Mouse (Mus musculus) heart, embryonic 13.5 days (tissue): ENCODE data around the gene Gm43720. TPM values are rescaled to one million over a fixed set of nuclear protein-coding genes. Genes with fewer than 3 reads are reported as not detected.

ENCODE experiments used
- ATAC-seq: fragments of 200-750 bp; cut with Nextera tagmentation; 2 replicates; pipeline ENCODE4 v1.8.0; 2017; ENCODE audit warnings: moderate TSS enrichment; ENCODE audit not compliant: insufficient number of reproducible peaks, low FRiP score, low TSS enrichment; ENCODE audit errors: extremely low read depth
- H3K27ac ChIP-seq: fragments of 300-500 bp; sonication (generic); replicated peaks from 2 replicates; pipeline ENCODE4 v1.5.1; 2015; ENCODE audit warnings: moderate library complexity, mild to moderate bottlenecking, inconsistent platforms
- H3K27me3 ChIP-seq: fragments of 300-500 bp; sonication (generic); replicated peaks from 2 replicates; pipeline ENCODE4 v1.6.1; 2015; ENCODE audit warnings: mild to moderate bottlenecking, inconsistent platforms
- H3K36me3 ChIP-seq: fragments of 300-500 bp; sonication (generic); 2 replicates; pipeline ENCODE4 v1.6.1; 2015; ENCODE audit warnings: mild to moderate bottlenecking, inconsistent platforms
- H3K4me1 ChIP-seq: fragments of 300-500 bp; sonication (generic); 2 replicates; pipeline ENCODE4 v1.6.1; 2015; ENCODE audit warnings: inconsistent platforms
- H3K4me2 ChIP-seq: fragments of 300-500 bp; sonication (generic); 2 replicates; pipeline ENCODE4 v1.6.1; 2015; ENCODE audit warnings: inconsistent platforms, mild to moderate bottlenecking, moderate library complexity
- H3K4me3 ChIP-seq: fragments of 300-500 bp; sonication (generic); 2 replicates; pipeline ENCODE4 v1.5.1; 2015; ENCODE audit warnings: moderate library complexity, mild to moderate bottlenecking, inconsistent platforms
- H3K9ac ChIP-seq: fragments of 300-500 bp; sonication (generic); 2 replicates; pipeline ENCODE4 v1.6.1; 2015; ENCODE audit warnings: inconsistent platforms, mild to moderate bottlenecking, moderate library complexity
- H3K9me3 ChIP-seq: fragments of 300-500 bp; sonication (generic); 2 replicates; pipeline ENCODE4 v1.6.1; 2016; ENCODE audit warnings: inconsistent platforms
- WGBS: fragments of 180-500 bp; shearing (Covaris S2); methylation state at CpG from one replicate; pipeline ENCODE4 v1.1.7; 2015; ENCODE audit warnings: mixed read lengths; 5-methylcytosine and 5-hydroxymethylcytosine counted together
- polyA plus RNA-seq: library from polyadenylated mRNA; unstranded; fragments of >200 nt; fragmentation: Nextera tagmentation; extraction: Ambion mirVana; gene quantifications from 2 replicates; pipeline ENCODE4 v1.2.1, GENCODE M21; 2015

The Gm43720 gene
- polyA plus RNA-seq, 1 experiment from 2014 or later = 0.04 TPM

DNA sequence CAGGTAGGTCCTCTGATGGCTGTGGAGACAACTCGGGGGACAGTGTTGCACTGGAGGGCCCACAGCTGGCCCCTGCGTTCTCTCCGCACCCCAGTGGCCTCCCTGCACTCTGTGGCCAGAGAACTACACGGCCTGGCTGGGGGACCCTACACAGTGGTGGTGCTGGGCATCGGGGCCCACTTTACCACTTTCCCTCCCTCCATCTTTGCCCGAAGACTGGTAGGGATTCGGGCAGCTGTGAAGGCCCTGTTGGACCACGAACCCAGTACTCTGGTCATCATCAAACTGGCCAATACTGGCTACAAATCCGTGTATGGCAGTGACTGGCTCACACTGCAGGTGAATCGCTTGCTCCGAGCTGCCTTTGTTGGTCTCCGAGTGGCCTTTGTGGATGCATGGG, 28.6 kb downstream of the Gm43720 start:
- Histone ChIP-seq H3K27ac (no peak overlapping the region), H3K9me3 (no peaks in the 10 kb centered on the region), H3K4me3 (no peak overlapping the region), H3K4me2 (no peak overlapping the region), H3K4me1 (peaks cover 8% of the 10 kb centered on the region), H3K9ac (no peak overlapping the region), H3K36me3 (no peaks in the 10 kb centered on the region), H3K27me3 (no peaks in the 10 kb centered on the region)
- ATAC-seq = no peak
- WGBS = 78% methylated on average over 12 of the region's 12 CpGs

DNA sequence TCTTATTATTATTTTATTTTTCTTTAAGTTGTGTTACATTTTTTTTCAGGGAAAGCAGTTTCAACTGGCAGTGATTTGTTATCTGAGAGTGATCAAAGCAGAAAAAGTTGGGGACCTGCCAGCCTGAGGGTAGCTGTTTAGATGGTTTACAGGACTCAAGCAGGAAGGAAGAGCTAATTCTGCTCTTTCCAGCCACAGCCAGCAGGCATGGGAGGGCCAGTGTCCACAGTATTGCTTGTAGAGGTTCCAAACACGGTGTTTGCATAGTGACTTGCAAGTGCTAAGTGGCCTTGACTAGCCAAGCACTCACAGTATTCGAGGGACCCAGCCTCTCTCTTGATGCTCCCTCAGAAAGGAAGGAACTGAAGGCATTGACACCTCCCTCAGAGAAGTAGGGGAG, 38.2 kb downstream of the Gm43720 start:
- no peaks in the 10 kb centered on the region; the same call in 1 of the 2 replicates for H3K9me3 ChIP-seq
- no peaks in the 10 kb centered on the region for H3K36me3 ChIP-seq
- H3K9ac ChIP-seq = no peak overlapping the region
- no peak overlapping the region for H3K4me2 ChIP-seq
- no peak for ATAC-seq
- 30% methylated on average over 2 of the region's 2 CpGs for WGBS
- no peak overlapping the region for H3K4me3 ChIP-seq
- no peaks in the 10 kb centered on the region for H3K27me3 ChIP-seq
- no peaks in the 10 kb centered on the region for H3K4me1 ChIP-seq
- H3K27ac ChIP-seq = no peak overlapping the region

GRCm38 (mm10) chr5:138234224-138234623, 45.5 kb downstream of the Gm43720 start:
- no peak for ATAC-seq
- H3K4me2 ChIP-seq = no peak overlapping the region
- no peaks in the 10 kb centered on the region for H3K9me3 ChIP-seq
- H3K27ac ChIP-seq = no peak overlapping the region
- no peaks in the 10 kb centered on the region for H3K36me3 ChIP-seq
- no peaks in the 10 kb centered on the region for H3K4me1 ChIP-seq
- no peak overlapping the region for H3K4me3 ChIP-seq
- H3K9ac ChIP-seq = no peak overlapping the region
- no peaks in the 10 kb centered on the region for H3K27me3 ChIP-seq

- Histone ChIP-seq H3K4me3 (no peak overlapping the region), H3K4me2 (no peak overlapping the region), H3K9me3 (no peaks in the 10 kb centered on the region), H3K27me3 (no peaks in the 10 kb centered on the region), H3K9ac (no peak overlapping the region), H3K36me3 (no peaks in the 10 kb centered on the region), H3K4me1 (no peaks in the 10 kb centered on the region), H3K27ac (no peak overlapping the region)
- 74% methylated on average over 2 of the region's 2 CpGs for WGBS
- no peak for ATAC-seq
These were observed 46.0 kb downstream of the Gm43720 start for GRCm38 (mm10) chr5:138233778-138234177.

- no peak for ATAC-seq
- H3K36me3 ChIP-seq = no peaks in the 10 kb centered on the region
- 79% methylated on average over 3 of the region's 3 CpGs for WGBS
- H3K4me2 ChIP-seq = no peak overlapping the region
- H3K9me3 ChIP-seq = no peaks in the 10 kb centered on the region
- no peak overlapping the region for H3K27ac ChIP-seq
- H3K4me1 ChIP-seq = no peaks in the 10 kb centered on the region
- no peaks in the 10 kb centered on the region for H3K27me3 ChIP-seq
- H3K9ac ChIP-seq = no peak overlapping the region
- no peak overlapping the region for H3K4me3 ChIP-seq
These were observed 50.2 kb downstream of the Gm43720 start for GRCm38 (mm10) chr5:138229511-138229910.

DNA sequence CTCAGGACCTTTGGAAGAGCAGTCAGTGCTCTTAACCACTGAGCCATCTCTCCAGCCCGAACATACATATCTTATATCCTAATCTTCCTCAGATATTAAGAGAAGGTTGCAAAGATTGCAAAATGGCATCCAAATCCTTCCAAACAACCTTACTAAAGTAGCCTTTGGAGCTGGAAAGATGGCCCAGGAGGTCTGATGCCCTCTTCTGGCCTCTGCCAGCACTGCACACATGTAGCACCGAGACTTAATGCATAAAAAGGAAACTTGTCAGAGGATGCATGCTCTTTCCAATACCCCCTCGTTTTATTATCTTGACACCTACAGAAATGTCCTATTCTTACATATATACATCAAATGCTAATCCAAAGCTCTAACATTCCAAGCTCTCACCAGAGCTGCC, 51.7 kb downstream of the Gm43720 start:
- no peak overlapping the region for H3K9ac ChIP-seq
- no peaks in the 10 kb centered on the region for H3K36me3 ChIP-seq
- H3K27ac ChIP-seq = no peak overlapping the region
- no peaks in the 10 kb centered on the region for H3K9me3 ChIP-seq
- no peaks in the 10 kb centered on the region for H3K27me3 ChIP-seq
- 58% methylated on average over 3 of the region's 3 CpGs for WGBS
- no peak overlapping the region for H3K4me2 ChIP-seq
- H3K4me3 ChIP-seq = no peak overlapping the region
- no peak for ATAC-seq
- H3K4me1 ChIP-seq = no peaks in the 10 kb centered on the region

DNA sequence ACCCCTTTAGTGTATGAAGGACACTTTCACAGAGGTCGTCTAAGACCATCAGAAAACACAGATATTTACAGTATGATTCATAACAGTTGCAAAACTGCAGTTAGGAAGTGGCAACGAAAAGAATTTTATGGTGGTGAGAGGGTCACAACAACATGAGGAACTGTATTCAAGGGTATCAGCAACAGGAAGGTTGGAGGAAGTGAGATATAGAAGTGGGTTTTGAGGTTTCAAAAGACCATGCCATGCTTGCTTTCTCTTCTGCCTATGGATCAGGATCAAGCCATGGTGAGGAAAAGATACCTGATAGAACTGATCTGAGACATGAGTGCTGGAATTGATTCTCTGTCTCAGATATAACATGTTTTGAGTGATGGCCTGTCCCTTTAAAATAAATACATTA, 52.4 kb downstream of the Gm43720 start:
- Histone ChIP-seq H3K4me1 (no peaks in the 10 kb centered on the region), H3K9ac (no peak overlapping the region), H3K27ac (no peak overlapping the region), H3K27me3 (no peaks in the 10 kb centered on the region), H3K36me3 (no peaks in the 10 kb centered on the region), H3K9me3 (no peaks in the 10 kb centered on the region), H3K4me2 (no peak overlapping the region), H3K4me3 (no peak overlapping the region)
- 52% methylated on average over 2 of the region's 2 CpGs for WGBS
- no peak for ATAC-seq

- 79% methylated on average over 4 of the region's 4 CpGs for WGBS
- no peak overlapping the region for H3K9ac ChIP-seq
- H3K9me3 ChIP-seq = no peaks in the 10 kb centered on the region
- H3K4me2 ChIP-seq = no peak overlapping the region
- no peak for ATAC-seq
- H3K4me3 ChIP-seq = no peak overlapping the region
- no peaks in the 10 kb centered on the region for H3K36me3 ChIP-seq
- H3K4me1 ChIP-seq = no peaks in the 10 kb centered on the region
- no peaks in the 10 kb centered on the region for H3K27me3 ChIP-seq
- H3K27ac ChIP-seq = no peak overlapping the region
These were observed 53.3 kb downstream of the Gm43720 start for GRCm38 (mm10) chr5:138226491-138226890.

DNA sequence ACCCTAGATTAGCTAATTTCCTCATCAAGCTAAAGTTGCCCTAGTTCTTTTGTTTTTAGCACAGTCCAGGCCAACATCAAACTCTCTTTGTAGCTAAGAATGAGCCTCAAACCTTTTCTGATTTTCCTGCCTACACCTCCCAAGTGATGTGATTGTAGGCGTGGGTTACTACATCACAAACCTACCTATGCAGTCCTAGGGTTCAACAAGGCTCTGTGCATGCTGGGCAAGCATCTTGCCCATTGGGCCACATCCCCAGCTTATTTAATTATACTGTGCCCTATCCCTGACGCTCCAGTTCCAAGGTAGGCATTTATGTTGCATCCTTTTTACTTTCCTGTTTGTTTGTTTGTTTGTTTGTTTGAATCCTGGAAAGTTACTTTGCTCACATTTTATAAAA, 54.1 kb downstream of the Gm43720 start, which contains the start of gene Nxpe5:
Gene Nxpe5, plus strand, starts transcription at position 199 of the 400 bp plus-strand sequence.
- Histone ChIP-seq H3K4me3 (no peak within 1 kb of the TSS), H3K27me3 (no peaks in the 10 kb centered on the region), H3K27ac (no peak within 1 kb of the TSS), H3K36me3 (no peaks in the 10 kb centered on the region), H3K4me2 (no peak within 1 kb of the TSS), H3K9ac (no peak within 1 kb of the TSS), H3K4me1 (no peaks in the 10 kb centered on the region), H3K9me3 (no peaks in the 10 kb centered on the region)
- ATAC-seq = no peak
- 50% methylated on average over 2 of the region's 2 CpGs for WGBS

DNA sequence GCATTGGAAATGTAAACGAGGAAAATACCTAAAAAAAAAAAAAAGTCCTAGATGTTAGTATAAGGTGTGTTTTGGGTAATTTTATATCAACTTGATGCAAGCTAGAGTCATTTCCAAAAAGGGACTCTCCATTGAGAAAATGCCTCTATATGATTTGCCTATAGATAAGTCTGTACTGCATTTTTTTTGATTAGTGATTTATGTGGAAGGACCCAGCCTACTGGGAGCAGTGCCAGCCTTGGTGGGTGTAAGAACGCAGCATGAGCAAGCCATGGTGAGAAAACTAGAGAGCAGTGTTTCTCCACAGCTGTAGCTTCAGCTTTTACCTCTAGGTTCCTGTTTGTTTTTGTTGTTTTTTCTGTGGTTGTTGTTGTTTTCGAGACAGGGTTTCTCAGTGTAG, 56.5 kb downstream of the Gm43720 start:
- ATAC-seq = no peak
- H3K36me3 ChIP-seq = no peaks in the 10 kb centered on the region
- no peak overlapping the region for H3K9ac ChIP-seq
- no peak overlapping the region for H3K4me3 ChIP-seq
- no peak overlapping the region for H3K27ac ChIP-seq
- H3K27me3 ChIP-seq = 0 out of 2 replicates have a peak, but pooled peaks cover 6% of the 10 kb centered on the region
- H3K4me1 ChIP-seq = no peaks in the 10 kb centered on the region
- H3K4me2 ChIP-seq = no peak overlapping the region
- no peaks in the 10 kb centered on the region for H3K9me3 ChIP-seq
- 45% methylated on average over 3 of the region's 3 CpGs for WGBS

DNA sequence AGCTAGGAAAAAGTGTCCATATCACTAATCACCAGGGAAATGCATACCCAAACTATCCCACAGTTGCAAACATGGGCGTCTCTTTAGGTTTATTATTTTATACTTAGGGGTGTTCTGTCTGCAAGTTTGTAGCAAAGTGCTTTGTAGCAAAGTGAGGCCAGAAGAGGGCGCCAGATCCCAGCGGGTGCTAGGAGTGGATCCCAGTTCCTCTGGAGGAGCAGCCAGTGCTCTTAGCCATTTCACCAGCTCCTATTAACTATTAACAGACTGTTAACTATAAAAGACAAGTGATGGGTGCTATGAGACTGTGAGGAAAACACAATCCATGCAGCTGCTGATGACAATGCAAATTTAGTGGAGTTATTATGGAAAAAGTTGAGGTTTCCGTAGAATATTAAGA, 57.6 kb downstream of the Gm43720 start:
- no peak overlapping the region for H3K4me3 ChIP-seq
- ATAC-seq = no peak
- no peak overlapping the region for H3K9ac ChIP-seq
- H3K4me2 ChIP-seq = no peak overlapping the region
- no peaks in the 10 kb centered on the region for H3K36me3 ChIP-seq
- H3K27me3 ChIP-seq = 0 out of 2 replicates have a peak, but pooled peaks cover 6% of the 10 kb centered on the region
- WGBS = 23% methylated on average over 4 of the region's 4 CpGs
- H3K27ac ChIP-seq = no peak overlapping the region
- no peaks in the 10 kb centered on the region for H3K4me1 ChIP-seq
- H3K9me3 ChIP-seq = peaks cover 6% of the 10 kb centered on the region; the same call in 1 of the 2 replicates

- 61% methylated on average over 2 of the region's 2 CpGs for WGBS
These were observed 59.9 kb downstream of the Gm43720 start for GRCm38 (mm10) chr5:138219864-138220263.

More at GRCm38 (mm10) chr5:138219864-138220263, 59.9 kb downstream of the Gm43720 start:
- H3K4me3 ChIP-seq = no peak overlapping the region
- 0 out of 2 replicates have a peak, but pooled peaks cover 6% of the 10 kb centered on the region for H3K27me3 ChIP-seq
- H3K36me3 ChIP-seq = no peaks in the 10 kb centered on the region
- H3K9me3 ChIP-seq = peaks cover 26% of the 10 kb centered on the region
- ATAC-seq = no peak
- H3K27ac ChIP-seq = no peak overlapping the region
- no peak overlapping the region for H3K9ac ChIP-seq
- no peak overlapping the region for H3K4me2 ChIP-seq
- H3K4me1 ChIP-seq = no peaks in the 10 kb centered on the region
